Mouse (Mus musculus) WW6 (cell line): Measurements from ENCODE around the gene Rel.
"Not testable (repeated sequence)": the region's sequence is repeated elsewhere in the genome, so short reads cannot be mapped to it uniquely, and the experiment has no call there.

Experiments
- DNase-seq: peaks from one replicate; pipeline ENCODE4 v3.0.0-alpha.2; 2013; ENCODE audit warnings: low read depth, low spot score

Rel gene

DNA sequence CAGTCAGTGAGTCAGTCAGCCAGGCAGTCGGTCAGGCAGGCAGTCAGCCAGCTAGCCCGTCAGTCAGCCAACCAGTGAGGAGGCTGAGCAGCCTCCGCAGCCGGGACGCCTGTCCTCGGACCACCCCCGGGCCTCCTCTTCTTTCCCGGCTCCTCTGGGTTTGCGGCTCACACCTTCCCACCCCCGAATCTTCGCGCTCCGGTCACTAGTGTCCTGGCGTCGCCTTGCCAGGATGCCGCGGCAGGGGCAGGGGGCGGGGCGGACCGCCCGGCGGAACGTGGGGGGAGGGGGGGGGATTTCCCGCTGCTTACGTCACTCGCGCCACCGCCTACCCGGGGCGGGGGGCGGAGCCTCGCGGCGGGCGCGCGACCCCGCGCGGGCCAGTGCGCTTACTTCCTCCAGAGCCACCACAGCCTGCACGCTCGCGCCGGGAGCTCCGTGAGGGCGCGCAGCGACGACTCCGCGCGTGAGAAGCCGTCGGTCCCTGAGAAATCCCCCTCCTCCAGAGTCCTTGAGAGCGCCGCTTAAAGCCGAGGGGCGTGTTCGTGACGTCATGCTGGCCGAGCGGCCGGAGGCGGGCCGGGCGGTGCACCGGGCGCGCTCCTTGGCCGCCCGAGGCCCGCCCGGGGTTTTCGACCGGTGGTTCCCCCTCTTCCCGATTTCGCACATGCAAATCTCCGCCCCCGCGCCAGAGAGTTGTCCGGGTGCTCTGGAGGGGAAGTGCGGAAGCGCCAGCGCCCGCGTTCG lies at the start of gene Rel:
Gene Rel (minus strand): TSS at position 211 of the 747 bp plus-strand sequence.
- peak; percentile 63 for DNase-seq

DNA sequence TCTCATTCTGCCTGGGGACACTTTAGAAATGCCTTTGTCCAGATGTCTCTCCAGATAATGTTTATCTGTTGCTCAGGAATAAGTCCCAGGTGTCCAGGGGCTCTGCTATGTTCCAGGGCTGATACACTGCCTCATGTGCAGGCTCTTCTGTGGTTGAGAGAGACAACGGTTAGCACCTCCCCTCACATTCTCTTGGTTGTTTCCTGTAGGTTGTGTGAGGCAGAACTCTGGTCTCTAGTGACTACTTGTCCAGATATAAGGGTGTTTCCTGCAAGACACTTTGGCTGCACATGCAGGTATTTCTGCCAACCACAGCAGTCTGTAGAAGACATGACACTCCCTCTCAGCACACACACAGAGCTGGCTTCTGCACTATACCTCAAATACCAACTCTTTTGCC lies 48.0 kb upstream of the Rel start:
- DNase-seq: no peak

DNA sequence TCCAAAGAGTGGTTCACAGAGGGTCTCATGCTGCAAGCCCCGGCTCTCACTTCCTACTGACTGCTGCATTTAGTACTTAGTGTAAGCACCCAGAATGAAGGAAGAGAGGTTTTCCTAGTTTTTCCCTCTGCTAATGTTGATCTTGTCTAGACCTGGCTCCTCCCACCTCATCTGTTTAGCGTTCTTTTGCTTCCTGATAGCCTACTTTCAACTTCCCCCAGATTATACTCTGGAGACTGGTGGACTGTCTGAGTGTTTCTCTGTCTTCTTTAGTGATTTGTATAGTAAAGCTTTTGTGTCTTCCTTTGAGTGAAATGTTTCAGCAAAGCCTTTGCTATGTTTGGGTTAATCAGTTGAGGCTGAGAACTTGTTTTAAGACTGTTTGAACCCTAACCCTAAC lies 40.0 kb upstream of the Rel start:
- no peak for DNase-seq

DNA sequence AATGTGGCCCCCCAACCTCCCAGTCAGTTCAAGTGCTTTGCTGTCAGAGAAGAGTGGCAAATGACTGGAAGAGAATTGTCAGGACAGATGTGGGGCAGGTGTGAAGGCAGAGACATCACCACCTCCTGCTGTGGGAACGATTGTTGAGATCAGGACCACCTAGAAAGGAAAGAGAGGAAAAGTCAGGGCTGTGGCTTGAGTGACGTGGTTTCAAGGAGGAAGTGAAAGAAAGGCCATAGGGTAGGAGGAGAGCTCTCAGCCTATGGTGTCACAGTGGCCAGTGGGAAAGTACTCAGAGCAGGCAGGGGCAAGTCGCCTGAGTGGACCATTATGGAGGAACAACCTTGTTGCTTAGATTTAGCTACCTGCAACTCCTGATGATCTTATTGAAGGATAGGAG lies 34.9 kb upstream of the Rel start:
- DNase-seq: no peak

DNA sequence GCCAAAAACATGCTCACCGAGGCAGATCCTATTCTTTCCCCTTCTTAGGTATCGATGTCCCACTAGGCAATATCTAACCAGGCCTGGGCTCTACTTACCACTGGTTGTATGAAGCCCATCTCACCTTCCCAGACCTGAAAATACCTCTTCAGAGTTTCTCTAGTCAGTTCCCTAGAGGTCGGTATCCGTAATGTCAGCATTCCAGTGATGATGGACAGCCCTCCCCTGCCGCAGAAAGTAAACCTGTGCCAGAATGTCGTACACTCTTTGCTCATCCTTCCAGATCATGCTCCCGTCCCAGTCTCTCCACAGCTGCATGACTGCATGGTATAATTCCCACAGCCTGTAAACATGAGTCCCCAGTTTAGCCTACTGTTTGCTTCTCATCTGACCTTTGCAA lies 32.4 kb upstream of the Rel start:
- no peak for DNase-seq

DNA sequence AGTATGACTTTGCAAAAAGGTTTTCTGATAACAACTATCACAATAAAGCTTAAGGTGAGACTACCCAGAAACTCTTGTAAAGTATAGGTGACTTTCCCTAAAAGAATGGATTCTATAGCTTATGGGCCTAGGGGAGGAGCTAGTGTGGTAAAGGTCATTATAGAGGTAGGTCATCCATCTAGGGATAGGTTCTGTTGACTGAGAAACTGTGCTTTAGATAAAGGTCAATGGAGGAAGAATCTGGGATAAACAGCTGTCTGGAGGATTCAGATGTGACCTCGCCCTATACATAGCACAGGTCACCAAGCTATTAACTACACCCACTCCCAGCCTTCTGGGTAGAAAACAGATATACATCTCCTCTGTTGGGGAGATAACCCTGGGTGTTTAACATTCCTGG lies 31.5 kb upstream of the Rel start:
- no peak for DNase-seq

DNA sequence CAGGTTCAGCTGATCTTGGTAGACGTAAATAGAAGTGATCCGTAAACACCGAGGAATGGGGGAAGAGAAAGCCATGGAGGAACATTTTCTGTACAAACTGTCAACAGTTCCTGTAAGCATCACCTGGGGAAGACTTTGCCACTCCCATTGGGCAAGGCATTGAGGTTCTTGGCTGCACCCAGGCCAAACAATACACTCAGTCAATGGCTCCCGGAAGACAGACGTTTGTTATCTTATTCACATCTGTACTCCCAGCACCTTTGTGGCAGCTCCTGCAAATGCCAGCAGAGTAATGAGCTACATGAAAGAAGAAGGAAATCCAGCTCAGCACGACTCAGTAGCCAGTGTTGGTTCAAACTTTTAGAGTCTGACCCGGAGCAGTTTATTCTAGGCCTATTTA lies 31.1 kb upstream of the Rel start:
- peak; percentile 50 for DNase-seq

DNA sequence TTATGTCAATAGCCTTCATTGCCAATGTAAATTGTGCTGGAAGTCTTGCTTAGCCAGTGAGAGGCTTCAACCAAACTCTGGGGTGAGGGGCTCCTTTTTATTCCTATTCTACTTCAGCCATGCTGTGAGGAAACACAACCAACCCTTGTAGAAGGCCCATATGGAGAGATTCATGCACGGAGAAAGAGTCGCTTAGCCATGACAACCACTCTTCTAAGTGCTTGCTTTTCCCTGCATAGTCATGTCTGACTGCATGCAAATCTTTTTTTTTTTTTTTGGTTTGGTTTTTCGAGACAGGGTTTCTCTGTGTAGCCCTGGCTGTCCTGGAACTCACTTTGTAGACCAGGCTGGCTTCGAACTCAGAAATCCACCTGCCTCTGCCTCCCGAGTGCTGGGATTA lies 12.9 kb upstream of the Rel start:
- DNase-seq: not testable (repeated sequence)

DNA sequence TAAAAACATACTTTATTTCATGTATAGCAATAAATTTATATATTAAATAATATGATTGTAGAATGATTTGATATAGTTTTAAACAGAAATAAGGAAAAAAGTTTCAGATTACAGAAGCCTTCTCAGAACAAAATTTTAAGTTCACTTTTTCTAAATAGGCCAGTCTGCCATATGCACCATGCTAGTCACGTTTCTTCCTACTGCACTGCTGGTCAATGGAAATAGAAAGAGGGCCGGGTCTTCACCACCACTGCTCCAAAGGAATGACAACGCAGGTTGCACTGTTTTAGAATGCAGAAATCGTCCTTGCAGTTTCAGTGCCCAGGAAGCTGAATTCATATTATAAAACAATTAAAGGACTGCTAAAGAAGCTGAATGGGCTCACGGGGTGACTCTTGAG lies 12.3 kb upstream of the Rel start:
- no peak for DNase-seq

DNA sequence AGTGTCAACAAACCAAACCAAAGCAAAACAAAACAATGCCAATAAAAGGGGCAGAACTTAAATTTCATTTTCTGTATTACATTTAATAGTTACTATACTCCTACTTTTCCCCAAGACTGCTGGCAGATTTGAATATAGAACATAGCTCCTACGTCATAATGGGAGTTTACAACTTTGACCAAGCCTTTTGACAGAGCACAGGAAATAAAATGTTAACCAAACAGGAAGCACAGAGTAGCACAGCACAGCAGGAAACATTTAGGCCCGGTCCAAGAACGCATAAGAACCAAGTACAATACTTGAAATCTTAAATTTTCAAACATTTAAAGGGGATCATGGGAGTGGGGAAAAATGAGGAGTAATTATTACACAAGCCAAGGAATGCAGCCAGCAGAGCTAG lies 11.3 kb upstream of the Rel start:
- no peak for DNase-seq

DNA sequence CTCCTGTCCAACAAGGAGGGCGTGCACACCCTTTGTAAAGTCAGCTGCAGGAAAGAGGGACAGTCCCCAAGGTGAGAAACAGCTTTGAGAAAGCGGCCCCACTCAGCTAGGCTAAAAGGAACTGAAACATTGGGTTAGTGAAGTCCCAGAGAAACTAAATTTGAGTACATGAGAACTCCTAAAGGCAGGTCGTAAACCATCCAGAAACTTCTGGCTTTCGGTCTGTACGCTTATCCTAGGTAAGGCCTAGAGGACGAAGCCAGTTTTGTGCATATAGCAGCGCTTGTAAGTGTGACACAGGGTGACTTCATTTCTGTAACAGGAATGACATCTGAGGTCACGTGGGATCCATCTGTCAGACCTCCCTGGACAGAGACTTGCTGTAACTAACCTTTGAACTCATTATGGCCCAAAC lies 8.0 kb upstream of the Rel start:
- DNase-seq: no peak

DNA sequence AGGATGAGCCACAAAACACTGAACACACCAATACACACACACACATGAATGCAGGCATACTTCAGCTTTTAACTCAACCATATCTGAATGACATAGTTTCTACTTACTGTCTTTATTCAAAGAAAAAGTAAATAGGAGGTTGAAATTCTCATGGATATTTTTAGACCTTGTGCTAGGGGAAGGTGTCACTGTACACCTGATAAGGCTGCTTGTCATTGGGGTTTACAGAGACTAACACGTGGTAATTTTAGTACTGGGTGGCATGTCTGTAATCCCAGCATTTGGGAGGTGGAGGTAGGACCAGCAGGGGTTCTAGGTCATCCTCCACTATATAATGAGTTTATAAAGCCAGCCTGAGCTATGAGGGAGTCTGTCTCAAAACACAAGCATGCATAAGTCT lies 1.7 kb upstream of the Rel start:
- no peak for DNase-seq

DNA sequence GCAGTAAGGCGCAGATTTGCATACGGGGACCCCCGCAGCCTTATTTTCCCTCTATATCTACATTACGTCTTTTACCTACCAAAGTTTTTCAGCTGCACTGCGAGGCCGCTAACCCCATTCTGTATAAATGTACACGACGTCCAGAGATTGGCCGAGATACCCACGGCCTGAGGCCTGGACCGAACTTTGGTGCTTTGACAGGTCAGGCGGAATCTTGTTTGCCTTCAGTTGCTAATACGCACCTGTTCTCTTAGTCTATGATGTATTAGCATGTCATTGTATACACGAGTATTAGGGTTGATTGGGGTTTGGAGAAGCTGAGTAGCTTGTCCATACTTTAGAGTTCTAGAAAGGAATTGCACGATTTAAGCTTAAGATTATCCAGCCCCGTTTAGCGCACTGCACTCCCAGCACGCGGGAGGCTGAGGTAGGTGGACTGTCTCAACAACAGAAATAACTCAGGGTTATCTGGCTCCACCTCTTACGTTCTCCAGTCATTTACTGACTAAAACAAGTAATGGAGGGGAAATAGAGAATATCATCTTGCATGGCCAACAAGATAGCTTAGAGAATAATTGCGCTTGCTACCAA lies 832 bp upstream of the Rel start:
- no peak for DNase-seq

DNA sequence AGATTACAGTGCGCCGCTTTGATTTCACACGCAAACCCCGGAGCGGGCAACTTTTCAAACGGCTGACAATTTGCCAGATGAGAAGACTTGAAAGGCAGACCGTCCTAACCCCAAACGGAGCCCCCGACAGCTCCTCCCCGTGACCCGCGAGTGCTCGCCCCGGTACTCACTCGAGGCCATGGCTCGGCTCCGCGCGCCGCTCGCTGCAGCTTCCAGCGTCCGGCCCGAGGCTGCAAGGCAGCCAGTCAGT lies 335 bp downstream of the Rel start:
- DNase-seq: no peak

DNA sequence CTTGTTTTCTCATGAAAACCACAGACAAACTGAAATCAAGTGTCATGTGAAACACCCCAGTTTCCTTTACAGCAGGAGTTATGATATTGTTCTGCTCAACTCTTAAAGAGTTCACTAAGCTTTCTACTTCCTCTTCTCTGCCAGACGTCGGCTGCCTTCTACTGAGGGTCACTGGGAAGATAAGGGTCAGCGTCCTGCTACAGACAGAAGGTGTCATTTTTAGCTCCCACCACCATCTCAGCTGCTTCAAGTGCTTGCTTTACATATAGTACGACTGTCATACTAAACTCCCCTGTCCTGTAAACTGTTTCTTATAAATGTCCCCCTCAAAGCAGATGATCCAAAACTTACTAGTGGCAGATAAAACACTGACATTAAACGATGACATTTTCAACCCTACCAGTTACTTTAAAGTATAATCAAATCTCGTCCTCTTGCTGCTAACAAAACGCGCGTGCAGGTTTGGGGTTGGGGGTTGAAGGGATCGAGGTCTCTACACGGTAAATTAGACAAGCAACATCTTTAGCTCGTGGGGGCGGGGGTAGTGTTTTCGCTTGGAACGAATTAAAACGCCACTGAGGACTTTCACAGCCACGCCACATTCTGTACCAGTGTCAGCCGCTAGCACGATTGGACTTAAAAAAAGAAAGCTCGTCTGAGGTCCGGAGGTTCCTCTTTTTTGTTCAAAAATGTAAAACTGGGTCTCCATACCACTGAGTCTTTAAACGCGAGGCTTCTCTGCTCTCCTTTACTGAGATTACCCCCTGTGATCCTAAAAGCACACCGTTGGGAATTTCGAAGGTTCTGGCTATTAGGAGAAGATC lies 872 bp downstream of the Rel start:
- no peak for DNase-seq

DNA sequence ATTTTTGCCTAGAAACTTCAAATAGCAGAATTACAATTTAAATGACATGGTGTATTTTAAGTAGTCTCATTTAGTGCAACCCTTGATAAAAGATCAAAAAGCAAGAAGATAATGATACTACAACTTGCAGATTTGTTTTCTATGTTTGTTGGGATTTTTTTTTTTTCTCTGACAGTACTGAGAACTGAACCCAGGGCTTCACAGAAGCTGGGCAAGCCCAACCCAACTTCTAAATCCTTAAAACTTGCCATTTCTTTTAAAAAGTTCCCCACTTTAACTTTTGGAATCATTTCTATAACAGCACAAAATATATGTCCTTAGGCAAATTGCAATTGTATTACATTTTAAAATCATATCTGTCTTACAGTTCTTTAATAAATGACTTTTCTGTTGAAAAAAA lies 1.7 kb downstream of the Rel start:
- no peak for DNase-seq

DNA sequence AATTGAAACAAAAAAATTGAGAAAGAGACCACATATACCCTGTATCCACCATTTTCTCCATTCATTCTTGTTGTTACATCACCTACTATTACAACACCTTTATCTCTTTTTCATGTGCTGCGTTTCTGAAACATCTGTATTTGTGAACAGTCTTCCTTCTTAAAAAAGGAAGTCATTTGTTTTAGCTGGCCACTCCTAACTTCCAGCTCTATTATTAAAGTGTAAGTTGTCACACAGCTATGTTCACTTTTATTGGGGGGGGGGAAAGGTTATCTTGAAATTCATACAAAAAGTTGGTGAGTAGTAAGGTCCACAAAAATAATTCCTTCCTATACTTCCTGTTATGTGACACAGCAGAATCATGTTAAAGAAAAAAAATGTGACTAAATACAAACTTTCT lies 2.8 kb downstream of the Rel start:
- DNase-seq: no peak

DNA sequence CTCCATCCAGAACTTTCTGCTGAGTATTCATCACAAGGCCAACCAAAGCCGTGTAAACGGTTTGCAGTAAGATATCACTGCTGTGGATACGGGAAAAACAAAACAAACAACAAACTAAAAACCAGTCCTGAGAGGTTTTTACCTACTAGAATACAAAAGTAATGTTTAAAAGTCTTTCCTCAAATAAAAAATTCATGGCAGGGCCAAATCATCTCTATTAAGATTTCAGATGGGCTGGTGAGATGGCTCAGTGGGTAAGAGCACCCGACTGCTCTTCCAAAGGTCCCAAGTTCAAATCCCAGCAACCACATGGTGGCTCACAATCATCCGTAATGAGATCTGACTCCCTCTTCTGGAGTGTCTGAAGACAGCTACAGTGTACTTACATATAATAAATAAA lies 3.4 kb downstream of the Rel start:
- not testable (repeated sequence) for DNase-seq

DNA sequence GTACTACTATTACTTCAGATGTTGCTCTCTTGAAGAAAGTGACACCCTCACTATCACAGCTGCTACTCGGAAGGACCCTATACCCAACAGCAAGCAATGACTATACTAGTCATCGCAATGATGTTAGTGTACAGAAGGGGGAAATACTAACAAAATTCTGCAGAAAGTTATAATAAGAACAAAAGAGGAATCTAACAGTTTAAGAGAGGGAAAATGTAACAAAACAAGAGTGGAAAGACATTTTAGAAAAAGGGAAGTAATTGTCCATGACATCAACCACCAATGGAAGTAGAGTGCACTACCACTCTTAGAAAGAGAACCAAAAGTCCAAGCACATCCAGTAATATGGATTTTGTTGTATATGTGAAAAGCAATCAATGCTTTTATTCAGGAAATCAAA lies 8.1 kb downstream of the Rel start:
- no peak for DNase-seq

DNA sequence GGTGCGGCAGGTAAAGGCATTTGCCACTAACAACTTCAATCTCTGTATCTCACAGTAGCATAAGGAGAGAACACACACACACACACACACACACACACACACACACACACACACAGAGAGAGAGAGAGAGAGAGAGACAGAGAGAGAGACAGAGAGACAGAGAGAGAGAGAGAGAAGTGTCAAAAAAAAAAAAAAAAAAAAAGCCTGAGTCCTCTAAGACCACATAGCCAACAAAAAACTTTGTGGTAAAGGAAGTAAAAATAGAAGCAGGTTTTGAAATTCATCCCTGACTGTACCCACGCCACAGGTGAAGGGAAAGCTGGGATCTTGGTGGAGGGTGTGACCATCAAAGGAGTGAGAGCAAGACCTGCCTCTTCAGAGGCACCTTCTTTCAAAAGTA lies 12.6 kb downstream of the Rel start:
- DNase-seq: no peak

DNA sequence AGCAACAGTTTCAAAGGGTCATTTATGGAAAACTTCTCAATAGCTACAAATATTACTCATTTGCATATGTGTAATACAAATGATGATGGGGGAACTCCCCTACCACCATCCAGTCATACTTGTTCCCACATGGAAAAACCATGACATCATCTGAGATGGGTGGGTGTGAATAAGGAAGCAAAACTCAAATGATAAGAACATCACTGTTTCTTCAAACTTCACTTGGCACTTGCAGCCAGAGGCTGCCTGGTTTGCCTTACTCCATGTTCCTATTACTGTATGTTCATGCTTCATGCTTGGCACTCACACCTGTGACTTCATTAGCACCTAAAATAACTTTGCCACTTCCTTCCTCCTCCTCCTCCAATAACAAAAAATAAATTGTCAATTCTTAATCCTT lies 16.4 kb downstream of the Rel start:
- no peak for DNase-seq

DNA sequence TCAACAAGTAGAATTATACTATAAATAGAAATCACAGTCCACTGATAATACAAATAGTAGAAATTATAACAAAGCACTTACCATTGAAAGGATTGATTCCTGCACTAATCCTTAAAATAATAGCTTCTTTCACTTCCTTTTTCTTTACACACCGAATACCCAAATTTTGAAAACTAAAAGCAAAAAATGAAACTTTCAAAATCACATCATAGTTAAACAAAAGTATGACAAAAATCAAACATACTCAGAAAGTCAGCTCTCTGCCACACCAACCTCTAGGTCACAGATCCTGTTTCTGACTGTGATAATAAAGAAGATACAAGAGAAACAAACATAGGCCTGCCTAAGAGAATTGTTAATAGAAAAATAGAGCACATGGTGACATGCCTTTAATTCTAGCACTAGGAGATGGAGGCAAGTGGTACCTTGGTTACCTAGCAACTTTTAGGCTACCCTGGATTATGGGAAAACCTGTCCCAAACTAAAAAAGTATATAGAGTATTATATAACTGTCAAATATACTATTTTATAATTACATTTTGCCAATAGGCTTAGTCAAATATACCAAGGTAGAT lies 17.5 kb downstream of the Rel start:
- DNase-seq: no peak

DNA sequence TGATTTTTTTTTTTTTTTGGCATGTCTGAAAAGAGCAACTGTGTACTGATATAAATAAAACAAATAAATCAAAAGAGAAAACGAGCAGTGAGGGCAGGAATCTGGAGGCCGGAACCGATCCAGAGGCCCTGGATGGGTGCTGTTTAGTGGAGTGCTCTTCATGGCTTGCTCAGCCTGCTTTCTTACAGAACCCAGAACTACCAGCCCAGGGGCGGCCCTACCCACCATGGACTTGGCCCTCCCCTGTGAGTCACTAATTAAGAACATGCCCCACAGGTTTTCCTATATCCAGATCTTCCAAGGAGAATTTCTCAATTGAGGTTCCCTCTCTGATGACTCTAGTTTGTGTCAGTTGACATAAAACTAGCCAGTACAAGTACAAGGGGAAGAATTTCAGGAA lies 24.7 kb downstream of the Rel start:
- no peak for DNase-seq
